Mouse (Mus musculus) megakaryocyte progenitor cell, adult 5-6 weeks (primary cell): ENCODE results near the gene Meltf. TPM values are rescaled to one million over a fixed set of nuclear protein-coding genes. Genes with fewer than 3 reads are reported as not detected.
A peak's percentile ranks its signal among the peaks of the same experiment; 100 is the strongest.
"Not testable (repeated sequence)": the region's sequence is repeated elsewhere in the genome, so short reads cannot be mapped to it uniquely, and the experiment has no call there.

Experiments
- ATAC-seq: replicated peaks from 2 replicates; pipeline ENCODE4 v1.8.0; 2016; ENCODE audit warnings: mild to moderate bottlenecking, moderate TSS enrichment, inconsistent platforms; ENCODE audit not compliant: poor library complexity
- total RNA-seq, 2 experiments: library from RNA; stranded (forward) in 1 of 2; stranded (reverse) in 1 of 2; fragments of 157-497, 149-512 nt in 1 of 2; fragments of 200-1000 nt in 1 of 2; gene quantifications; 2 replicates each; pipeline versions ENCODE4 v1.2.3 to v1.2.4; 2015 to 2017

Gene Meltf
- total RNA-seq, 2 experiments from 2014 or later, result not detected

GRCm38 (mm10) chr16:31932840-31933697, 54.5 kb downstream of the Meltf start:
- peak; percentile 92 for ATAC-seq

DNA sequence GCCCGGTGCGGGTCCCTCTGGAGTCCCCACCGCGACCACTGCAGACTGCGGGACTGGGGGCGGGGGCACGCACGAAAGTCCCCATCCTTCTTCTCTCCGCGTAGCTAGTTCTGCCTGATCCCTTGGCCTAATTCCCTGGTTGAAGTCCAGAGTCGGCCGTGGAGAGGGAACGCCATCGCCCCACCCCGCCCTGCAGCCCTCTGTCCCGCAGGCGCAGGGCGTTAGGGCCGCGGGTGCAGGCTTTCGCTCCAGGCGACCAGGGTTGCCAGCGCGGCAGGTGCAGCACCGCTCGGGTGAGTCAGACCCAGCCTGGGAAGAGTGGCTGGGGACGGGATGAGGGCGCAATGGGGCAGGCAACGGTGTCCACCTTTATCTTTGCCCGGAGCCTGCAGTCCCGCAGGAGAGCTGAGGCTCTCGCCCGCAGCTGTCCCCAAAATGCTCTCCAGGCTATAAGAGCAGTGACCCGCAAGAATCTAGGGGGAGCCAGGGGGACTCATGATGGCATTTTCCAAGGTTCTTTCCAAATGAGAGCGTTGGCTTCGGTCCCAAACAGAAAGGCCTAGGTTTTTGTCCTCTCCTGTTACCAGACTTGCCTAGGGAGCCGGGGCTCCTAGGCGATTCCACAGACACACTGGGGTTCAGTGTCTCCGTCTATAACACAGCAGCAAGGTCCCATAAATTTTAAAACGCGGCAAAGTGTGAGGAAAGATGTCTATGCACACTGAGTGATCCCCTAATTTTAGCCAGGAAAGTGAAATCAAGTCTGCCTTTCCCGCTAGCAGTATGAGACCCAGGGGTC, 55.3 kb downstream of the Meltf start, which contains the start of gene Pigz:
Pigz (plus strand) TSS at position 101 of the 799 bp plus-strand sequence.
- no peak for ATAC-seq

- ATAC-seq, result no peak
Measured at GRCm38 (mm10) chr16:31934550-31935010, 56.0 kb downstream of the Meltf start.

GRCm38 (mm10) chr16:31935091-31935979, 56.7 kb downstream of the Meltf start:
- ATAC-seq, result peak; percentile 52

- ATAC-seq, result no peak
Measured at GRCm38 (mm10) chr16:31936568-31936967, 58.0 kb downstream of the Meltf start.

GRCm38 (mm10) chr16:31938856-31939255, 60.2 kb downstream of the Meltf start:
- ATAC-seq, result no peak

GRCm38 (mm10) chr16:31940586-31940985, 62.0 kb downstream of the Meltf start:
- ATAC-seq, result 0 out of 2 replicates have a peak, but pooled peaks have one; percentile 16

DNA sequence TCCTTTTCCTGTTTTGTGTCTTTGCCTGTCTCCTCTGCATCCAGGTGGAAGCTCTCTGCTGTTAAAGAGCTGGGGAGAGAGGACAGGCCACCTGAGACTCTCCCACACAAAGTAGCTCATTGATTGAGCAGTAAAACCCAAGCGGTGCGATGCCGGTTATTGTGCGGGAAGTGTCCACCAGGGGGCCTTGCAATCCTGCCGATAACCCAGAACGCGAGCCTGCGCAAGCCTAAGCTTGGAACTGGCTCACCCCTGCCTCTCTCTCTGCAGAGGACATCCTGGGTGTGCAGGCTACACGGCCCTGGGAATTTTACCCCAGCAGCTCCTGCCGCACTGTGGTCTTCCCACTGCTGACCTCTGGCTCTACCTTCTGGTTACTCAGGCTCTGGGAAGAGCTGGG, 65.4 kb downstream of the Meltf start:
- ATAC-seq, result peak; percentile 65

GRCm38 (mm10) chr16:31944698-31945255, 66.2 kb downstream of the Meltf start:
- ATAC-seq, result no peak

- ATAC-seq, result no peak
Measured at GRCm38 (mm10) chr16:31945372-31945771, 66.8 kb downstream of the Meltf start.

DNA sequence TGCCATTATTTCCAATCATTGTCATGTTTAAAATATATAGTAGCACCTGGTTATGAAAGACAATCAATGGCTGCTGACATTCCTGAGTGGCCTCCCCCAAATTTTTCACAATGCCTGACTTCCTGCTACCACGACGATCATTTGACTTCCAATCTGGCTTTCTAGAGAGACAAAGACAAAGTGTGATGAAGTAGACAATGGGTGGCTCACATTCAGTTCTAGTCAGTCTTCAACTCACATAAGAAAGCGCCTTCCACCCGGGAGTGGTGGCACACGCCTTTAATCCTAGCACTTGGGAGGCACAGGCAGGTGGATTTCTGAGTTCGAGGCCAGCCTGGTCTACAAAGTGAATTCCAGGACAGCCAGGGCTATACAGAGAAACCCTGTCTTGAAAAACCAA, 67.4 kb downstream of the Meltf start:
- not testable (repeated sequence) for ATAC-seq

- peak; percentile 19; the same call in 1 of the 2 replicates for ATAC-seq
Measured at GRCm38 (mm10) chr16:31947333-31947732, 68.7 kb downstream of the Meltf start.

DNA sequence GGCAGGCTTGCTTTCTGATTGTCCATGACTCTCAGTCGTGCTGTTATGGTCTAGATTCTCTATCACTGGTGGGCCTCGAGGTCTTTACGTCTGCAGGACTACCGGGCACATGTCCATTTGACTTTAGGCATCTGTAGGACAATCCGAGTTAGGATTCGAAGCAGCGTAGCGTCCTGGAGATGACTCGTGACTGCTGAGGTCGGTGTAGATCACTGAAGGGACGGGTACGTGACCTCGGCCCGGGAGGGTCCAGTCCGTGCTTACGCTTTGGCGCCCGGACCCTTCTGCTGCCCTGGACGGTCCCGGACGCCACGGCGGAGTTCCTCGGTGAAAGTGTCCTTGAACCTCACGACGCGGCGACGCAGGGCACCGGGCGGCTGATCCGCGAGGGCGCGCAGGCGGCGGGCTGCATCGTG, 69.3 kb downstream of the Meltf start:
- peak; percentile 2; the same call in 1 of the 2 replicates for ATAC-seq

- ATAC-seq, result peak; percentile 91
Measured at GRCm38 (mm10) chr16:31948345-31948774, 69.8 kb downstream of the Meltf start, which contains the start of the genes 0610012G03Rik and Ncbp2. Gene 0610012G03Rik (minus strand): TSS chr16:31948494. Gene Ncbp2 (plus strand): TSS chr16:31948513.

Other genes starting within 250 kb of the Meltf start
- 24.3 and 31.0 TPM in 2 replicates for gene Dlg1, start 215.4 kb upstream of the Meltf start, total RNA-seq (2015)
- gene Dlg1, start 215.4 kb upstream of the Meltf start, total RNA-seq (2017), result 24.9 and 48.2 TPM in 2 replicates
- gene Pigz, start 55.0 kb downstream of the Meltf start, total RNA-seq (2015), result not detected in 2 replicates
- not detected in 2 replicates for gene Pigz, start 55.0 kb downstream of the Meltf start, total RNA-seq (2017)
- 22.7 and 28.3 TPM in 2 replicates for gene 0610012G03Rik, start 69.7 kb downstream of the Meltf start, total RNA-seq (2015)
- gene 0610012G03Rik, start 69.7 kb downstream of the Meltf start, total RNA-seq (2017), result 10.3 and 14.1 TPM in 2 replicates
- 39.7 and 43.1 TPM in 2 replicates for gene Ncbp2, start 69.7 kb downstream of the Meltf start, total RNA-seq (2015)
- gene Ncbp2, start 69.7 kb downstream of the Meltf start, total RNA-seq (2017), result 48.3 and 51.4 TPM in 2 replicates
- 20.2 and 22.9 TPM in 2 replicates for gene Senp5, start 124.5 kb downstream of the Meltf start, total RNA-seq (2015)
- 20.3 and 21.0 TPM in 2 replicates for gene Senp5, start 124.5 kb downstream of the Meltf start, total RNA-seq (2017)
- 60.6 and 61.9 TPM in 2 replicates for gene Pak2, start 200.5 kb downstream of the Meltf start, total RNA-seq (2015)
- gene Pak2, start 200.5 kb downstream of the Meltf start, total RNA-seq (2017), result 52.4 and 58.2 TPM in 2 replicates
- gene Pigx, start 220.9 kb downstream of the Meltf start, total RNA-seq (2015), result 95.8 and 106 TPM in 2 replicates
- 49.1 and 57.9 TPM in 2 replicates for gene Pigx, start 220.9 kb downstream of the Meltf start, total RNA-seq (2017)
- 18.0 and 22.8 TPM in 2 replicates for gene Cep19, start 221.0 kb downstream of the Meltf start, total RNA-seq (2015)
- 29.0 and 30.7 TPM in 2 replicates for gene Cep19, start 221.0 kb downstream of the Meltf start, total RNA-seq (2017)